Mouse (Mus musculus): ENCODE data around the gene Sox3. TPM values are rescaled to one million over a fixed set of nuclear protein-coding genes. Genes with fewer than 3 reads are reported as not detected.

Gene Sox3
- polyA plus RNA-seq (2015; fragmentation: Illumina TruSeq; extraction: RNeasy Lipid Tissue Mini Kit (QIAGEN cat#74804); ENCODE audit: low read depth, low replicate concordance) = 1.1 TPM

DNA sequence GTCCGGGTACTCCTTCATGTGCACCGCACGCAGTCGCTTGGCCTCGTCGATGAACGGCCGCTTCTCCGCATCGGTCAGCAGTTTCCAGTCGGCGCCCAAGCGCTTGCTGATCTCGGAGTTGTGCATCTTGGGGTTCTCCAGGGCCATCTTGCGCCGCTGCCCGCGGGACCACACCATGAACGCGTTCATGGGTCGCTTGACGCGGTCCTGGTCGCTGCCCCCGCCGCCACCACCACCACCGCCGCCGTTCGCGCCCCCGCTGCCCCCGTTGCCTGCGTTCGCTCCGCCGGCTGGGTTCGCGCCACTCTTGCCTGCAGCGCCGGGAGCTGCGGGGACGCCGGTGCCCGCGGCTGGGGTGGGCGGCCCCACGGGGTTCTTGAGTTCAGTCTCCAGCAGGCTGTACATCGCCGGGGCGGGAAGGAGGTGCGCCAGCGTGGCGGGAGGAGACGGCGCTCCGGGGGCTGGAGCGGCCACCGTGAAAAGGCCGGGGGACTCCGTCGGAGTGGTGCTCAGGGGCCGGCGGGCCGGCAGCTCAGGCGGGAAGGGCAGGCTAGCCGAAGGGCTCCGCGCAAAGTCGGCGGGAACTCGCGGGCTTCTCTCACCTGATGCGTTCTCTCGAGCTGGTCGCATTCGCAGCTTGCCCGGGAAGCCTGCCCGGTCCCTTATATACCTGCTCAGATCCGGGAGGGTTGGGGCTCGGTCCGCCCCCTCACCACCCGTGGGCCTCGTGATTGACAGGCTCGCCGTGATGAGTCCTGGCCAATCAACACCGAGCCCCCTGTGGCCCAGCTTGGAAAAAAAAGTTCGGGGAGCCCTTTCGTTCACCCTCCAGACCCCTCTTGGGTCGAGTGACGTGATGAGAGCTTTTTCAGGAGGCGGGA lies at the start of gene Sox3:
Gene Sox3, minus strand, starts transcription at position 630 of the 881 bp plus-strand sequence.

Data from brain, adult 10 weeks (tissue).